Mouse (Mus musculus) heart, postnatal 14 days (tissue): ENCODE measurements around the gene Coq9. TPM values are rescaled to one million over a fixed set of nuclear protein-coding genes. Genes with fewer than 3 reads are reported as not detected.

Experiments
- DNase-seq, 2 experiments: peaks; one replicate each; pipeline ENCODE4 v3.0.0; 2021 to 2022
- intact Hi-C: fragments of 180-260 bp; cut with DNase I; formaldehyde crosslinking; loops from one replicate; pipeline ENCODE4 v1.15.1; 2025
- total RNA-seq, 2 experiments: library from RNA; stranded (reverse); gene quantifications; 2 replicates each; pipeline ENCODE4 v1.2.3; 2021

Gene Coq9
- total RNA-seq, 2 experiments from 2014 or later: 400 to 427 TPM

DNA sequence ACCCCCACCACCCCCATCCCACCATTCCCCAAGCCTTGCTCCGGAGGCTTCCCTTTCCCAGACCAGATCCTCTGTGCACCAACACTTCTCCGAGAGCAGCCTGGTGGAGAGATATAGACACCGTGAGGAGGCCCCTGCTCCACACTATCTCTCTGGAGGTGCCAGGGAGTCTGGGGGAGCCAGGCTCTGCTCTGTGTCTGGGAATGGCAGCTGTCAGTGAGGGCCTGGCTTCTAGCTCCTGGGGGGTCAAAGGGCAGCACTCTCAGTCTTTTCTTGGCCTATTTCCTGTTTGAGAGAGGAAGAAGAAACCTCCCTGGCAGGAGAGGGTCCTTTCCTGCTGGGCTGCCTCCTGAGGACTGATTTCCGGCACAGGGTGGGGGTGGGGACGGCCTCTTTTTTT, 62.9 kb downstream of the Coq9 start:
- intact Hi-C loops: no loop called here

GRCm38 (mm10) chr8:94903709-94904108, 65.6 kb downstream of the Coq9 start:
- DNase-seq: no peak
- intact Hi-C loops: no loop called here

More for the DNA sequence above, 62.9 kb downstream of the Coq9 start:
- DNase-seq: peak in 1 of 2 experiments; percentile 32

Other genes starting within 250 kb of the Coq9 start
- 10 to 100 TPM; 12.9 to 14.9 TPM for gene Rspry1, start 236.4 kb upstream of the Coq9 start, total RNA-seq
- 10 to 100 TPM; 18.7 to 20.4 TPM for gene Fam192a, start 236.3 kb upstream of the Coq9 start, total RNA-seq
- gene Arl2bp, start 171.7 kb upstream of the Coq9 start, total RNA-seq: 10 to 100 TPM; 90.8 to 90.9 TPM
- gene Pllp, start 142.0 kb upstream of the Coq9 start, total RNA-seq: under 1 TPM; 0.61 to 0.86 TPM
- gene Ccl22, start 92.7 kb upstream of the Coq9 start, total RNA-seq: under 1 TPM in 1 of 2 experiments, not detected in 1; 0.90 TPM
- 1 to 10 TPM; 2.8 to 3.2 TPM for gene Cx3cl1, start 66.3 kb upstream of the Coq9 start, total RNA-seq
- not detected for gene Ccl17, start 27.9 kb upstream of the Coq9 start, total RNA-seq
- gene Ciapin1, start within 50 bp of the Coq9 start, total RNA-seq: 10 to 100 TPM; 76.8 to 92.4 TPM
- 10 to 100 TPM; 65.4 to 65.8 TPM for gene Polr2c, start 19.1 kb downstream of the Coq9 start, total RNA-seq
- gene Dok4, start 38.0 kb downstream of the Coq9 start, total RNA-seq: 10 to 100 TPM; 23.3 to 26.5 TPM
- 10 to 100 TPM; 10.8 to 10.9 TPM for gene Ccdc102a, start 79.8 kb downstream of the Coq9 start, total RNA-seq
- gene Adgrg5, start 85.4 kb downstream of the Coq9 start, total RNA-seq: under 1 TPM; 0.22 to 0.50 TPM
- gene Adgrg1, start 136.4 kb downstream of the Coq9 start, total RNA-seq: 10 to 100 TPM; 59.3 to 73.3 TPM
- gene Adgrg3, start 179.4 kb downstream of the Coq9 start, total RNA-seq: 1 to 10 TPM; 1.5 TPM
- under 1 TPM in 1 of 2 experiments, not detected in 1; 0.31 TPM for gene Drc7, start 216.8 kb downstream of the Coq9 start, total RNA-seq
- 1 to 10 TPM; 7.8 to 8.1 TPM for gene Katnb1, start 242.9 kb downstream of the Coq9 start, total RNA-seq